Mouse (Mus musculus): ENCODE data around the gene Chl1. TPM values are rescaled to one million over a fixed set of nuclear protein-coding genes. Genes with fewer than 3 reads are reported as not detected.

Chl1 gene
- polyA plus RNA-seq (2015; fragmentation: Nextera tagmentation; extraction: Ambion mirVana) = 52.5 and 56.0 TPM in 2 replicates

GRCm38 (mm10) chr6:103510392-103511289 lies at the start of gene Chl1:
Gene Chl1, plus strand, starts transcription at chr6:103510586.
- H3K4me1 ChIP-seq (replicated peaks) = peaks cover 61% of the 10 kb centered on the region
- peak within 1 kb of the TSS; percentile 64 for H3K4me2 ChIP-seq
- WGBS = 2% methylated on average over 25 of the region's 25 CpGs
- peak within 1 kb of the TSS; percentile 56 for H3K4me3 ChIP-seq
- H3K9me3 ChIP-seq = no peaks in the 10 kb centered on the region
- ATAC-seq (ENCODE audit: low read depth) = peak; percentile 38
- H3K9ac ChIP-seq = peak within 1 kb of the TSS; percentile 89
- peak within 1 kb of the TSS; percentile 95 for H3K27ac ChIP-seq (replicated peaks)
- peaks cover 5% of the 10 kb centered on the region for H3K27me3 ChIP-seq
- H3K36me3 ChIP-seq = no peaks in the 10 kb centered on the region

- no peaks in the 10 kb centered on the region for H3K27me3 ChIP-seq
- no peak overlapping the region for H3K4me2 ChIP-seq
- no peaks in the 10 kb centered on the region for H3K9me3 ChIP-seq
- WGBS = 75% methylated on average over 5 of the region's 5 CpGs
- H3K36me3 ChIP-seq = no peaks in the 10 kb centered on the region
- H3K4me1 ChIP-seq (replicated peaks) = no peaks in the 10 kb centered on the region
- no peak overlapping the region for H3K9ac ChIP-seq
- H3K27ac ChIP-seq (replicated peaks) = no peak overlapping the region
- H3K4me3 ChIP-seq = no peak overlapping the region
- no peak for ATAC-seq (ENCODE audit: low read depth)
Measured at GRCm38 (mm10) chr6:103465479-103466080, 44.8 kb upstream of the Chl1 start.

GRCm38 (mm10) chr6:103473316-103473715 lies 37.1 kb upstream of the Chl1 start:
- Histone ChIP-seq H3K27me3 (no peaks in the 10 kb centered on the region), H3K4me1 (replicated peaks) (peaks cover 6% of the 10 kb centered on the region), H3K4me2 (no peak overlapping the region), H3K27ac (replicated peaks) (peak overlapping the region; percentile 54), H3K9me3 (no peaks in the 10 kb centered on the region), H3K36me3 (no peaks in the 10 kb centered on the region), H3K4me3 (no peak overlapping the region), H3K9ac (no peak overlapping the region)
- 36% methylated on average over 5 of the region's 5 CpGs for WGBS
- ATAC-seq (ENCODE audit: low read depth) = no peak

GRCm38 (mm10) chr6:103487199-103487598 lies 23.2 kb upstream of the Chl1 start:
- no peak overlapping the region for H3K27ac ChIP-seq (replicated peaks)
- no peaks in the 10 kb centered on the region for H3K9me3 ChIP-seq
- no peaks in the 10 kb centered on the region for H3K36me3 ChIP-seq
- no peak overlapping the region for H3K4me2 ChIP-seq
- WGBS = 73% methylated on average over 1 of the region's 1 CpGs
- no peaks in the 10 kb centered on the region for H3K4me1 ChIP-seq (replicated peaks)
- H3K9ac ChIP-seq = no peak overlapping the region
- no peak for ATAC-seq (ENCODE audit: low read depth)
- H3K27me3 ChIP-seq = no peaks in the 10 kb centered on the region
- H3K4me3 ChIP-seq = no peak overlapping the region

GRCm38 (mm10) chr6:103498404-103498803 lies 12.0 kb upstream of the Chl1 start:
- Histone ChIP-seq H3K36me3 (no peaks in the 10 kb centered on the region), H3K27me3 (no peaks in the 10 kb centered on the region), H3K4me1 (replicated peaks) (peaks cover 9% of the 10 kb centered on the region), H3K9me3 (no peaks in the 10 kb centered on the region), H3K4me3 (no peak overlapping the region), H3K27ac (replicated peaks) (no peak overlapping the region), H3K4me2 (no peak overlapping the region), H3K9ac (no peak overlapping the region)
- 8% methylated on average over 4 of the region's 4 CpGs for WGBS
- ATAC-seq (ENCODE audit: low read depth) = peak; percentile 67

- H3K36me3 ChIP-seq = no peaks in the 10 kb centered on the region
- ATAC-seq (ENCODE audit: low read depth) = no peak
- H3K27ac ChIP-seq (replicated peaks) = no peak overlapping the region
- no peak overlapping the region for H3K9ac ChIP-seq
- H3K27me3 ChIP-seq = no peaks in the 10 kb centered on the region
- H3K4me1 ChIP-seq (replicated peaks) = peaks cover 8% of the 10 kb centered on the region; the same call in 1 of the 2 replicates
- WGBS = 55% methylated on average over 3 of the region's 3 CpGs
- no peaks in the 10 kb centered on the region for H3K9me3 ChIP-seq
- no peak overlapping the region for H3K4me2 ChIP-seq
- no peak overlapping the region for H3K4me3 ChIP-seq
Measured at GRCm38 (mm10) chr6:103504065-103504464, 6.3 kb upstream of the Chl1 start.

GRCm38 (mm10) chr6:103507751-103508575 lies 2.4 kb upstream of the Chl1 start:
- ATAC-seq (ENCODE audit: low read depth) = no peak
- WGBS = 64% methylated on average over 3 of the region's 3 CpGs
- H3K4me2 ChIP-seq = no peak overlapping the region
- H3K4me1 ChIP-seq (replicated peaks) = peaks cover 43% of the 10 kb centered on the region
- H3K27me3 ChIP-seq = peaks cover 5% of the 10 kb centered on the region
- H3K9ac ChIP-seq = no peak overlapping the region
- H3K27ac ChIP-seq (replicated peaks) = no peak overlapping the region
- no peaks in the 10 kb centered on the region for H3K9me3 ChIP-seq
- no peak overlapping the region for H3K4me3 ChIP-seq
- H3K36me3 ChIP-seq = no peaks in the 10 kb centered on the region

GRCm38 (mm10) chr6:103509596-103509995 lies 790 bp upstream of the Chl1 start:
- H3K27ac ChIP-seq (replicated peaks) = no peak overlapping the region; the same call in 1 of the 2 replicates

GRCm38 (mm10) chr6:103511290-103511971 lies 1.0 kb downstream of the Chl1 start:
- H3K4me1 ChIP-seq (replicated peaks) = peaks cover 69% of the 10 kb centered on the region
- H3K36me3 ChIP-seq = no peaks in the 10 kb centered on the region
- H3K27ac ChIP-seq (replicated peaks) = peak overlapping the region; percentile 95
- no peaks in the 10 kb centered on the region for H3K9me3 ChIP-seq
- ATAC-seq (ENCODE audit: low read depth) = peak; percentile 81
- peak overlapping the region; percentile 56 for H3K4me3 ChIP-seq
- H3K27me3 ChIP-seq = peaks cover 5% of the 10 kb centered on the region
- H3K9ac ChIP-seq = peak overlapping the region; percentile 89
- H3K4me2 ChIP-seq = peak overlapping the region; percentile 64
- WGBS = 2% methylated on average over 18 of the region's 18 CpGs

More at GRCm38 (mm10) chr6:103509596-103509995, 790 bp upstream of the Chl1 start:
- no peaks in the 10 kb centered on the region for H3K36me3 ChIP-seq
- H3K4me2 ChIP-seq = peak overlapping the region; percentile 64
- H3K9ac ChIP-seq = no peak overlapping the region
- 35% methylated on average over 4 of the region's 4 CpGs for WGBS
- H3K9me3 ChIP-seq = no peaks in the 10 kb centered on the region
- peaks cover 56% of the 10 kb centered on the region for H3K4me1 ChIP-seq (replicated peaks)
- no peak overlapping the region for H3K4me3 ChIP-seq
- peaks cover 5% of the 10 kb centered on the region for H3K27me3 ChIP-seq
- no peak for ATAC-seq (ENCODE audit: low read depth)

GRCm38 (mm10) chr6:103511972-103512565 lies 1.7 kb downstream of the Chl1 start:
- Histone ChIP-seq H3K27me3 (peaks cover 5% of the 10 kb centered on the region), H3K27ac (replicated peaks) (peak overlapping the region; percentile 95), H3K4me2 (peak overlapping the region; percentile 64), H3K4me1 (replicated peaks) (peaks cover 69% of the 10 kb centered on the region), H3K9me3 (no peaks in the 10 kb centered on the region), H3K4me3 (peak overlapping the region; percentile 56), H3K36me3 (no peaks in the 10 kb centered on the region), H3K9ac (peak overlapping the region; percentile 89)
- WGBS = under 1% methylated on average over 29 of the region's 29 CpGs
- peak; percentile 90 for ATAC-seq (ENCODE audit: low read depth)

- H3K27ac ChIP-seq (replicated peaks) = peak overlapping the region; percentile 95
- H3K4me2 ChIP-seq = peak overlapping the region; percentile 64
- H3K27me3 ChIP-seq = peaks cover 5% of the 10 kb centered on the region
- ATAC-seq (ENCODE audit: low read depth) = no peak
- no peaks in the 10 kb centered on the region for H3K36me3 ChIP-seq
- H3K4me3 ChIP-seq = peak overlapping the region; percentile 56
- WGBS = 38% methylated on average over 6 of the region's 6 CpGs
- peaks cover 65% of the 10 kb centered on the region for H3K4me1 ChIP-seq (replicated peaks)
- peak overlapping the region; percentile 89 for H3K9ac ChIP-seq
- H3K9me3 ChIP-seq = no peaks in the 10 kb centered on the region
Measured at GRCm38 (mm10) chr6:103512911-103513321, 2.5 kb downstream of the Chl1 start.

All from neural tube, embryonic 13.5 days (tissue).